Comparison of ENCODE assay signal across 23 mouse cellular contexts in genomic region chr2:58281046-58281445, GRCm38 (mm10).
DNase-seq lines count a peak whose midpoint lies in the region; ATAC-seq lines count a peak whose summit lies in the region.
"Had no signal": no experiment of that assay in that cellular context is flagged by ENCODE, and none has a peak within 500 bp of the region (broad histone marks: within the 10 kb centered on the region; RNA-seq: fewer than 3 reads in every experiment).

No protein-coding gene starts in this region.

- WGBS in forebrain, embryonic 13.5 days = 66% methylated on average over 3 of the region's 3 CpGs
- WGBS in forebrain, embryonic 12.5 days = 76% methylated on average over 3 of the region's 3 CpGs

- ATAC-seq in forebrain, embryonic 13.5 days = peak; percentile 38; the same call in 1 of the 2 replicates
- no peak for ATAC-seq in forebrain, embryonic 12.5 days (ENCODE audit: low FRiP score)
- ATAC-seq in granulocyte monocyte progenitor cell, adult 5-6 weeks (replicated peaks; ENCODE audit: poor library complexity, severe bottlenecking) = peak; percentile 63
- ATAC-seq: hindbrain, postnatal 0 days; intestine, embryonic 16.5 days had no signal

- H3K4me2 ChIP-seq in forebrain, embryonic 13.5 days = no peak overlapping the region
- no peak overlapping the region for H3K4me2 ChIP-seq in forebrain, embryonic 12.5 days
- H3K4me2 ChIP-seq: heart, embryonic 11.5 days; limb, embryonic 15.5 days; lung, embryonic 14.5 days had no signal

- no peaks in the 10 kb centered on the region for H3K36me3 ChIP-seq in forebrain, embryonic 13.5 days (ENCODE audit: poor library complexity, severe bottlenecking)
- H3K36me3 ChIP-seq in forebrain, embryonic 12.5 days (replicated peaks) = no peaks in the 10 kb centered on the region
- H3K36me3 ChIP-seq: forebrain, embryonic 10.5 days; hindbrain, embryonic 10.5 days; limb, embryonic 15.5 days had no signal

- H3K4me3 ChIP-seq in forebrain, embryonic 13.5 days = no peak overlapping the region
- H3K4me3 ChIP-seq in forebrain, embryonic 12.5 days (replicated peaks) = no peak overlapping the region
- H3K4me3 ChIP-seq: forebrain, embryonic 10.5 days; hindbrain, embryonic 10.5 days; limb, embryonic 15.5 days had no signal

- H3K9ac ChIP-seq in forebrain, embryonic 13.5 days = no peak overlapping the region
- H3K9ac ChIP-seq in forebrain, embryonic 12.5 days = no peak overlapping the region
- H3K9ac ChIP-seq: limb, embryonic 15.5 days; liver, embryonic 14.5 days; lung, embryonic 14.5 days had no signal

- no peaks in the 10 kb centered on the region for H3K4me1 ChIP-seq in forebrain, embryonic 13.5 days
- H3K4me1 ChIP-seq in forebrain, embryonic 12.5 days = no peaks in the 10 kb centered on the region
- H3K4me1 ChIP-seq: forebrain, embryonic 10.5 days; hindbrain, embryonic 10.5 days; limb, embryonic 15.5 days had no signal

- H3K27me3 ChIP-seq in forebrain, embryonic 13.5 days = no peaks in the 10 kb centered on the region
- no peaks in the 10 kb centered on the region for H3K27me3 ChIP-seq in forebrain, embryonic 12.5 days
- H3K27me3 ChIP-seq: limb, embryonic 15.5 days had no signal

- no peaks in the 10 kb centered on the region for H3K9me3 ChIP-seq in forebrain, embryonic 13.5 days (replicated peaks)
- no peaks in the 10 kb centered on the region for H3K9me3 ChIP-seq in forebrain, embryonic 12.5 days
- H3K9me3 ChIP-seq: forebrain, embryonic 10.5 days; hindbrain, embryonic 10.5 days; limb, embryonic 15.5 days had no signal

- no peak overlapping the region for H3K27ac ChIP-seq in forebrain, embryonic 13.5 days
- no peak overlapping the region for H3K27ac ChIP-seq in forebrain, embryonic 12.5 days
- H3K27ac ChIP-seq: forebrain, embryonic 10.5 days; hindbrain, embryonic 10.5 days; hindbrain, postnatal 0 days; limb, embryonic 15.5 days; liver, embryonic 14.5 days had no signal

- DNase-seq in MEL-GATA-1-ER (ENCODE audit: extremely low read depth, low read depth) = peak; percentile 1
- DNase-seq in cerebellum, adult 9-10 months = peak; percentile 25
- DNase-seq in spleen, adult 18-20 months = no peak
- no peak for DNase-seq in lung, postnatal 14 days
- no peak for DNase-seq in kidney, adult 9 months
- DNase-seq: adrenal gland, postnatal 14 days; gastrocnemius, postnatal 10 days; heart, adult 11 months; kidney, postnatal 25 days; left cerebral cortex, postnatal 4 days; lung, embryonic 14.5 days; lung, postnatal 36 days; thymus, postnatal 25 days had no signal

Comparison
In these comparisons a context has a peak if more than half of its experiments do, and no peak if none do; other contexts are left out.
1. DNase-seq: peak in MEL-GATA-1-ER (single experiment) and cerebellum, adult 9-10 months (single experiment); none in spleen, adult 18-20 months (0 of 2), lung, postnatal 14 days (single experiment) and kidney, adult 9 months (single experiment).